Mouse (Mus musculus) kidney, adult 2 months (tissue): ENCODE data around the gene Lrig3.

Experiments used
- CTCF ChIP-seq: fragments of 200-500 bp; conservative IDR thresholded peaks from 2 replicates; pipeline ENCODE4 v1.5.1; 2011; ENCODE audit warnings: low read depth, mild to moderate bottlenecking, control low read depth, low read length, moderate library complexity, mixed read lengths; ENCODE audit not compliant: insufficient read depth, insufficient read length
- POLR2A ChIP-seq: fragments of 200-500 bp; IDR thresholded peaks from one replicate; pipeline ENCODE4 v1.6.1; 2011; ENCODE audit warnings: low read depth, low read length, control low read depth

DNA sequence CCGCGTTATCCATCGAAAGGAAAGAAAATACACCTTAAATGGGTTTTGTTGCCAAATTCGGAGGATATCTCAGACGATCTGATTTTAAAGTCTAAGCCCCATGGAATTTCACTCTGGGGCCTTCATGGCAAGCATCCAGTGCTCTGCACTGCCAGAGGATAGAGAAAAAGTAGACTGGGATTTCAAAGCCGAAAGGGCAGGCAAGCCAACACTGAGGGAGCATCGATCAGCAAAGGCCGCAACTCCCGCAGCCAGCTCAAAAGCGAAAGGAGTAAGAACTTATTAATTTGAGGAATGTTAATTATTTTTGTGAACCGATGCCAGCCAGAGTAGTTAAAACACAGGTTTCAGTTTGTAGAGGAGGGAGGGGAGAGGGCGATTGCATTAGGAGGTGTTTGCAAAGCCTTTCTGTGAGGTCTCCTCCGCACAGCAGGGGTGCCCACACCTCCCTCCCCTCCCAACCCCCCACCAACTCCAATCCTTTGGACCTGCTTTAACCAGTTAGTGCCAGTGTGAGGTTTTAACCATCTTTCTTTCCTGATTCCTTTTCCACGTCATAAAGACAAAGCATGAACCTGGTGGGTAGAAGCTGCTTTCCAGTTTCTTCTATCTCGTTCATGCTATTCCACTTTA, 17.0 kb upstream of the Lrig3 start:
- TF ChIP-seq POLR2A: no peak
- no peak for TF ChIP-seq CTCF
